Mouse (Mus musculus) C2C12 (cell line): ENCODE measurements around the gene Celf1.

Experiments
- CEBPB ChIP-seq: IDR thresholded peaks from one replicate; pipeline ENCODE4 v1.6.1; 2011; ENCODE audit warnings: low read depth, mild to moderate bottlenecking, control low read depth, moderate library complexity
- CTCF ChIP-seq: IDR thresholded peaks from one replicate; pipeline ENCODE4 v1.5.1; 2011; ENCODE audit not compliant: control insufficient read depth, insufficient read depth, insufficient read length
- FOSL1 ChIP-seq: IDR thresholded peaks from one replicate; pipeline ENCODE4 v1.8.0; 2011; ENCODE audit warnings: mild to moderate bottlenecking, low read length; ENCODE audit not compliant: poor library complexity, insufficient read depth, severe bottlenecking
- MAX ChIP-seq: IDR thresholded peaks from one replicate; pipeline ENCODE4 v1.6.1; 2011; ENCODE audit warnings: mild to moderate bottlenecking, control low read depth
- MYOD1 ChIP-seq: IDR thresholded peaks from one replicate; pipeline ENCODE4 v1.6.1; 2011; ENCODE audit warnings: low read depth; ENCODE audit not compliant: control insufficient read depth, insufficient read length
- MYOG ChIP-seq: IDR thresholded peaks from one replicate; pipeline ENCODE4 v1.6.1; 2011; ENCODE audit not compliant: control insufficient read depth, insufficient read length; ENCODE audit errors: extremely low read depth
- USF1 ChIP-seq: IDR thresholded peaks from one replicate; pipeline ENCODE4 v1.6.1; 2011; ENCODE audit warnings: low read depth, mild to moderate bottlenecking, control low read depth, moderate library complexity

DNA sequence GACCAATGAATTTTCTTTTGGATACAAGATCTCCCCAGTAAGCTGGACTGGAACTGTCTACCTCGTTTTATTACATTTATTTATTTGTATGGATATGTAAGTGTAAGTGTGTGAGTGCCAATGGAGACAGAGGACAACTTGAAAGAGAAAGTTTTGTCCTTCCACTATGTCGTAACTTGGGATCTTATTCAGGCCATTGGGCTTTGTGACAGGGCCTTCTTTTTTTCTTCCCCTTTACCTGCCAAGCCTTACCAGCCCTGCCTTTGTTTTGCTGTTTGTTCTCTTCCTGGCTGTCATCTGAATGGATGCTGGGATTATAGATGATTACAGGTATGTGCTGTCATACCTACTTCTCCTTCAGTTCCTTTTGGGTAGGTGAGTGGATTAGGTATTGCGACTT is 18.7 kb downstream of the Celf1 start:
- no peak for TF ChIP-seq CTCF
- TF ChIP-seq MAX = no peak
- no peak for TF ChIP-seq USF1
- TF ChIP-seq MYOD1 = no peak
- TF ChIP-seq CEBPB = no peak
- TF ChIP-seq MYOG = no peak
- no peak for TF ChIP-seq FOSL1
